Mouse (Mus musculus): ENCODE measurements around the gene Zbtb45. TPM values are rescaled to one million over a fixed set of nuclear protein-coding genes. Genes with fewer than 3 reads are reported as not detected.

Gene Zbtb45
- total and polyA plus RNA-seq, 3 experiments = 6.8 to 14.1 (median 9.3) TPM

GRCm38 (mm10) chr7:13037366-13037765, 27.5 kb upstream of the Zbtb45 start:
- Histone ChIP-seq H3K9ac (ENCODE audit: low read depth, low read length) (peak overlapping the region; percentile 87), H3K36me3 (ENCODE audit: control insufficient read depth, insufficient read depth, low read length) (no peaks in the 10 kb centered on the region; the same call in 1 of the 2 replicates), H3K79me2 (replicated peaks; ENCODE audit: control insufficient read depth, insufficient read depth, low read length) (no peaks in the 10 kb centered on the region), H3K4me3 (peak overlapping the region; percentile 100), H3K27me3 (ENCODE audit: control insufficient read depth, insufficient read depth, low read length) (no peaks in the 10 kb centered on the region), H3K4me1 (ENCODE audit: control insufficient read depth, insufficient read depth, low read length) (peaks cover 9% of the 10 kb centered on the region), H3K27ac (peak overlapping the region; percentile 100)
- intact Hi-C loops (cut with DNase I) = loop anchor here (5.0 to 10.0 kb wide), 3 partner anchors 115 to 563 kb away; partner anchors contain the start of genes Rps5, Zfp110 and Zfp606
- TF ChIP-seq EP300 (IDR thresholded peaks at IDR 0.05; ENCODE audit: insufficient read depth, low read depth, low read length) = no peak
- no peak for TF ChIP-seq CTCF (IDR thresholded peaks at IDR 0.05)
- no peak for TF ChIP-seq POLR2A (IDR thresholded peaks at IDR 0.05; ENCODE audit: insufficient read depth, low read depth, low read length)
- WGBS = 0% methylated on average over 31 of the region's 33 CpGs
- peak in 1 of 2 experiments; percentile 56 for DNase-seq

GRCm38 (mm10) chr7:13036806-13037205, 27.0 kb upstream of the Zbtb45 start:
- DNase-seq = no peak
- H3K79me2 ChIP-seq (replicated peaks; ENCODE audit: control insufficient read depth, insufficient read depth, low read length) = no peaks in the 10 kb centered on the region
- peak overlapping the region; percentile 100 for H3K4me3 ChIP-seq
- H3K27ac ChIP-seq = peak overlapping the region; percentile 100
- H3K9ac ChIP-seq (ENCODE audit: low read depth, low read length) = peak overlapping the region; percentile 87
- intact Hi-C loops (cut with DNase I) = loop anchor here (5.0 to 10.0 kb wide), 3 partner anchors 115 to 562 kb away; partner anchors contain the start of genes Rps5, Zfp110 and Zfp606
- TF ChIP-seq CTCF (IDR thresholded peaks at IDR 0.05) (no peak), EP300 (IDR thresholded peaks at IDR 0.05; ENCODE audit: insufficient read depth, low read depth, low read length) (no peak), POLR2A (IDR thresholded peaks at IDR 0.05; ENCODE audit: insufficient read depth, low read depth, low read length) (no peak)
- WGBS = 21% methylated on average over 4 of the region's 4 CpGs
- no peaks in the 10 kb centered on the region for H3K27me3 ChIP-seq (ENCODE audit: control insufficient read depth, insufficient read depth, low read length)
- H3K4me1 ChIP-seq (ENCODE audit: control insufficient read depth, insufficient read depth, low read length) = peaks cover 9% of the 10 kb centered on the region
- no peaks in the 10 kb centered on the region; the same call in 1 of the 2 replicates for H3K36me3 ChIP-seq (ENCODE audit: control insufficient read depth, insufficient read depth, low read length)

- Histone ChIP-seq H3K4me1 (ENCODE audit: control insufficient read depth, insufficient read depth, low read length) (peaks cover 9% of the 10 kb centered on the region), H3K79me2 (replicated peaks; ENCODE audit: control insufficient read depth, insufficient read depth, low read length) (no peaks in the 10 kb centered on the region), H3K27me3 (ENCODE audit: control insufficient read depth, insufficient read depth, low read length) (no peaks in the 10 kb centered on the region), H3K36me3 (ENCODE audit: control insufficient read depth, insufficient read depth, low read length) (no peaks in the 10 kb centered on the region; the same call in 1 of the 2 replicates), H3K27ac (peak overlapping the region; percentile 89), H3K4me3 (peak overlapping the region; percentile 77), H3K9ac (ENCODE audit: low read depth, low read length) (peak overlapping the region; percentile 50)
- TF ChIP-seq POLR2A (IDR thresholded peaks at IDR 0.05; ENCODE audit: insufficient read depth, low read depth, low read length) = no peak
- no peak for TF ChIP-seq EP300 (IDR thresholded peaks at IDR 0.05; ENCODE audit: insufficient read depth, low read depth, low read length)
- TF ChIP-seq CTCF (IDR thresholded peaks at IDR 0.05) = no peak
- DNase-seq = no peak
- 81% methylated on average over 17 of the region's 17 CpGs for WGBS
- intact Hi-C loops (cut with DNase I) = loop anchor here (5.0 to 10.0 kb wide), 3 partner anchors 113 to 561 kb away; partner anchors contain the start of genes Rps5, Zfp110 and Zfp606
Observed at GRCm38 (mm10) chr7:13035211-13035855, 25.5 kb upstream of the Zbtb45 start.

- WGBS = under 1% methylated on average over 45 of the region's 45 CpGs
- Histone ChIP-seq H3K4me1 (ENCODE audit: control insufficient read depth, insufficient read depth, low read length) (peaks cover 9% of the 10 kb centered on the region), H3K4me3 (peak within 1 kb of the TSS; percentile 77), H3K36me3 (ENCODE audit: control insufficient read depth, insufficient read depth, low read length) (no peaks in the 10 kb centered on the region; the same call in 1 of the 2 replicates), H3K27me3 (ENCODE audit: control insufficient read depth, insufficient read depth, low read length) (no peaks in the 10 kb centered on the region), H3K27ac (peak within 1 kb of the TSS; percentile 89), H3K9ac (ENCODE audit: low read depth, low read length) (peak within 1 kb of the TSS; percentile 91), H3K79me2 (replicated peaks; ENCODE audit: control insufficient read depth, insufficient read depth, low read length) (no peaks in the 10 kb centered on the region)
- no peak for TF ChIP-seq CTCF (IDR thresholded peaks at IDR 0.05)
- peak; percentile 93 for TF ChIP-seq POLR2A (IDR thresholded peaks at IDR 0.05; ENCODE audit: insufficient read depth, low read depth, low read length)
- peak; percentile 84 for TF ChIP-seq EP300 (IDR thresholded peaks at IDR 0.05; ENCODE audit: insufficient read depth, low read depth, low read length)
- intact Hi-C loops (cut with DNase I) = loop anchor here (1.0 to 10.0 kb wide), 2 partner anchors 10 to 560 kb away; partner anchors contain the start of gene Zfp606
- peak; percentile 97 for DNase-seq
Observed at GRCm38 (mm10) chr7:13034148-13034977, 24.5 kb upstream of the Zbtb45 start, which contains the start of gene Chmp2a. Gene Chmp2a (minus strand): TSS chr7:13034807.

GRCm38 (mm10) chr7:13033451-13034147, 23.8 kb upstream of the Zbtb45 start:
- intact Hi-C loops (cut with DNase I) = loop anchor here (1.0 to 10.0 kb wide), 2 partner anchors 9 to 559 kb away; partner anchors contain the start of gene Zfp606
- no peak for DNase-seq
- Histone ChIP-seq H3K79me2 (replicated peaks; ENCODE audit: control insufficient read depth, insufficient read depth, low read length) (no peaks in the 10 kb centered on the region), H3K27ac (peak overlapping the region; percentile 89; the same call in 1 of the 2 replicates), H3K4me1 (ENCODE audit: control insufficient read depth, insufficient read depth, low read length) (peaks cover 6% of the 10 kb centered on the region), H3K36me3 (ENCODE audit: control insufficient read depth, insufficient read depth, low read length) (no peaks in the 10 kb centered on the region; the same call in 1 of the 2 replicates), H3K4me3 (peak overlapping the region; percentile 77), H3K9ac (ENCODE audit: low read depth, low read length) (peak overlapping the region; percentile 91), H3K27me3 (ENCODE audit: control insufficient read depth, insufficient read depth, low read length) (no peaks in the 10 kb centered on the region)
- 30% methylated on average over 13 of the region's 13 CpGs for WGBS
- TF ChIP-seq EP300 (IDR thresholded peaks at IDR 0.05; ENCODE audit: insufficient read depth, low read depth, low read length) = no peak
- TF ChIP-seq POLR2A (IDR thresholded peaks at IDR 0.05; ENCODE audit: insufficient read depth, low read depth, low read length) = no peak
- no peak for TF ChIP-seq CTCF (IDR thresholded peaks at IDR 0.05)
